Mouse (Mus musculus) small intestine, adult 2 months (tissue): ENCODE data around the gene Trim9. TPM values are rescaled to one million over a fixed set of nuclear protein-coding genes. Genes with fewer than 3 reads are reported as not detected.

ENCODE experiments used
- H3K27ac ChIP-seq: fragments of 200-500 bp; 2 replicates; pipeline ENCODE4 v1.5.1; 2012; ENCODE audit warnings: low read depth, low read length, control low read depth, inconsistent platforms; ENCODE audit not compliant: insufficient read depth
- H3K27me3 ChIP-seq: fragments of 200-500 bp; 2 replicates; pipeline ENCODE4 v1.6.1; 2012; ENCODE audit warnings: mild to moderate bottlenecking, moderate library complexity, low read length, inconsistent platforms; ENCODE audit not compliant: control insufficient read depth, insufficient read depth
- H3K36me3 ChIP-seq: fragments of 200-500 bp; 2 replicates; pipeline ENCODE4 v1.6.1; 2012; ENCODE audit warnings: mild to moderate bottlenecking, low read length, control low read depth, inconsistent platforms; ENCODE audit not compliant: control insufficient read depth, insufficient read depth
- H3K4me1 ChIP-seq: fragments of 200-500 bp; 2 replicates; pipeline ENCODE4 v1.6.1; 2012; ENCODE audit warnings: low read length, inconsistent platforms, mixed read lengths; ENCODE audit not compliant: control insufficient read depth, insufficient read depth, insufficient read length
- H3K4me3 ChIP-seq: fragments of 200-500 bp; 2 replicates; pipeline ENCODE4 v1.5.1; 2012; ENCODE audit warnings: low read depth, mild to moderate bottlenecking, control low read depth, inconsistent platforms, low read length, moderate library complexity
- CTCF ChIP-seq: fragments of 200-500 bp; IDR thresholded peaks from 2 replicates; pipeline ENCODE4 v1.5.1; 2012; ENCODE audit warnings: low read depth, mild to moderate bottlenecking, control low read depth, inconsistent platforms, low read length, moderate library complexity, mixed read lengths; ENCODE audit not compliant: insufficient replicate concordance, insufficient read length; ENCODE audit errors: extremely low read depth
- POLR2A ChIP-seq: fragments of 200-500 bp; IDR thresholded peaks from 2 replicates; pipeline ENCODE4 v1.6.1; 2012; ENCODE audit warnings: low read depth, mild to moderate bottlenecking, control low read depth, inconsistent platforms, low read length, moderate library complexity
- WGBS: fragments of 180-500 bp; shearing (Covaris S2); methylation state at CpG from one replicate; pipeline ENCODE4 v1.1.7; 2018; 5-methylcytosine and 5-hydroxymethylcytosine counted together
- polyA plus RNA-seq: library from polyadenylated mRNA; depleted of rRNA; stranded (reverse); fragments of >200 nt; gene quantifications from 2 replicates; pipeline ENCODE4 v1.2.3, GENCODE M21; 2012

Trim9 gene
- polyA plus RNA-seq, 1 experiment: 0.15 TPM

- no peak overlapping the region for H3K27ac ChIP-seq
- H3K4me3 ChIP-seq: no peak overlapping the region
- H3K4me1 ChIP-seq: peaks cover 4% of the 10 kb centered on the region; the same call in 1 of the 2 replicates
- peaks cover 4% of the 10 kb centered on the region; the same call in 1 of the 2 replicates for H3K27me3 ChIP-seq
- H3K36me3 ChIP-seq: no peaks in the 10 kb centered on the region
- 73% methylated on average over 8 of the region's 8 CpGs for WGBS
- no peak for TF ChIP-seq CTCF
- no peak for TF ChIP-seq POLR2A
These were observed 108.8 kb downstream of the Trim9 start for GRCm38 (mm10) chr12:70238604-70239003.

- TF ChIP-seq POLR2A: no peak
- peak; percentile 62; the same call in 1 of the 2 replicates for TF ChIP-seq CTCF
- WGBS: 10% methylated on average over 13 of the region's 13 CpGs
- Histone ChIP-seq H3K27ac (no peak overlapping the region), H3K27me3 (peaks cover 4% of the 10 kb centered on the region; the same call in 1 of the 2 replicates), H3K4me1 (peaks cover 4% of the 10 kb centered on the region; the same call in 1 of the 2 replicates), H3K4me3 (peak overlapping the region; percentile 48), H3K36me3 (no peaks in the 10 kb centered on the region)
These were observed 112.4 kb downstream of the Trim9 start for GRCm38 (mm10) chr12:70234938-70235484.

- peak; percentile 66; the same call in 1 of the 2 replicates for TF ChIP-seq CTCF
- no peak for TF ChIP-seq POLR2A
- no peak overlapping the region for H3K4me3 ChIP-seq
- peaks cover 4% of the 10 kb centered on the region; the same call in 1 of the 2 replicates for H3K4me1 ChIP-seq
- WGBS: 2% methylated on average over 6 of the region's 6 CpGs
- peaks cover 4% of the 10 kb centered on the region; the same call in 1 of the 2 replicates for H3K27me3 ChIP-seq
- H3K27ac ChIP-seq: no peak overlapping the region
- H3K36me3 ChIP-seq: no peaks in the 10 kb centered on the region
These were observed 113.0 kb downstream of the Trim9 start for GRCm38 (mm10) chr12:70234411-70234810.

- no peaks in the 10 kb centered on the region for H3K36me3 ChIP-seq
- H3K4me3 ChIP-seq: no peak overlapping the region
- H3K4me1 ChIP-seq: peaks cover 4% of the 10 kb centered on the region; the same call in 1 of the 2 replicates
- H3K27ac ChIP-seq: no peak overlapping the region
- no peak for TF ChIP-seq POLR2A
- TF ChIP-seq CTCF: no peak
- peaks cover 4% of the 10 kb centered on the region; the same call in 1 of the 2 replicates for H3K27me3 ChIP-seq
- WGBS: 74% methylated on average over 6 of the region's 6 CpGs
These were observed 113.6 kb downstream of the Trim9 start for GRCm38 (mm10) chr12:70233637-70234315.

- WGBS: 21% methylated on average over 5 of the region's 5 CpGs
- no peak overlapping the region for H3K4me3 ChIP-seq
- peaks cover 5% of the 10 kb centered on the region for H3K4me1 ChIP-seq
- H3K36me3 ChIP-seq: no peaks in the 10 kb centered on the region
- H3K27ac ChIP-seq: 0 out of 2 replicates have a peak overlapping the region, but pooled peaks have one; percentile 28
- H3K27me3 ChIP-seq: peaks cover 4% of the 10 kb centered on the region; the same call in 1 of the 2 replicates
- no peak for TF ChIP-seq POLR2A
- no peak for TF ChIP-seq CTCF
These were observed 115.3 kb downstream of the Trim9 start for GRCm38 (mm10) chr12:70232020-70232544.

- TF ChIP-seq POLR2A: no peak
- TF ChIP-seq CTCF: no peak
- no peak within 1 kb of the TSS for H3K4me3 ChIP-seq
- no peaks in the 10 kb centered on the region for H3K36me3 ChIP-seq
- no peaks in the 10 kb centered on the region for H3K27me3 ChIP-seq
- WGBS: 92% methylated on average over 2 of the region's 2 CpGs
- peaks cover 6% of the 10 kb centered on the region for H3K4me1 ChIP-seq
- no peak within 1 kb of the TSS for H3K27ac ChIP-seq
These were observed 116.1 kb downstream of the Trim9 start, which contains the start of gene Pygl for GRCm38 (mm10) chr12:70231294-70231693. Gene Pygl (minus strand): TSS chr12:70231488.

- Histone ChIP-seq H3K4me3 (no peak overlapping the region), H3K27ac (no peak overlapping the region), H3K4me1 (peaks cover 2% of the 10 kb centered on the region; the same call in 1 of the 2 replicates), H3K27me3 (no peaks in the 10 kb centered on the region), H3K36me3 (no peaks in the 10 kb centered on the region)
- 73% methylated on average over 11 of the region's 11 CpGs for WGBS
- no peak for TF ChIP-seq CTCF
- TF ChIP-seq POLR2A: no peak
These were observed 119.3 kb downstream of the Trim9 start for GRCm38 (mm10) chr12:70228155-70228554.
